Comparison of ENCODE assay signal across 10 mouse cellular contexts in the genomic region with DNA sequence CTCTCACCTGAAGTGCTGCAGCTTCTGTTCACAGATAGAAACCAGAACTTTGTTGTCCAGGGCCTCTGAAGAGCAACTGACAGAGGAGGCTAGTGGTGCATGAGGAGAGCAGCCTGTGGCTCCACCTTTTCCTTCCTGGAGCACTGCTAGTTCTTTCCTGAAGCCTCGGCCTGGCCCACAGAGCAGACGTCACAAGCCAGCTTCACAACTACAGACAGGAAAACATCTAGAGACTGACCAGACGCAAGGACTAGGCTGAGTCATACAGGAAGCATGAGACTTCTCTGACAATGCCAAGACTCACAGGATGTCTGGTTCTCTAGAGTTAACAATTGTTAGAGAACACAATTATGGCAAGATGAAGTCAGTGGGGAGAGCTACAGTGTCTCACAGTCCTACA. TPM values are rescaled to one million over a fixed set of nuclear protein-coding genes. Genes with fewer than 3 reads are reported as not detected.
DNase-seq lines count a peak whose midpoint lies in the region; ATAC-seq lines count a peak whose summit lies in the region.
"Had no signal": no experiment of that assay in that cellular context is flagged by ENCODE, and none has a peak within 500 bp of the region (broad histone marks: within the 10 kb centered on the region; RNA-seq: fewer than 3 reads in every experiment).

A gene (minus strand): TSS at position 120 of the 400 bp plus-strand sequence.

- no peak within 1 kb of the TSS for H3K4me2 ChIP-seq in midbrain, embryonic 13.5 days (replicated peaks)
- H3K4me2 ChIP-seq: hindbrain, embryonic 15.5 days had no signal

- H3K36me3 ChIP-seq in midbrain, embryonic 13.5 days, result no peaks in the 10 kb centered on the region
- H3K36me3 ChIP-seq: G1E; hindbrain, embryonic 15.5 days had no signal

- WGBS in midbrain, embryonic 13.5 days, result 93% methylated on average over 3 of the region's 3 CpGs

- no peak within 1 kb of the TSS for H3K4me3 ChIP-seq in midbrain, embryonic 13.5 days (replicated peaks)
- H3K4me3 ChIP-seq: hindbrain, embryonic 15.5 days had no signal

- H3K9me3 ChIP-seq in midbrain, embryonic 13.5 days, result peaks cover 7% of the 10 kb centered on the region
- H3K9me3 ChIP-seq: hindbrain, embryonic 15.5 days had no signal

- H3K27me3 ChIP-seq in midbrain, embryonic 13.5 days, result no peaks in the 10 kb centered on the region
- H3K27me3 ChIP-seq: hindbrain, embryonic 15.5 days had no signal

- peak; percentile 1 to 2 for DNase-seq in layer of hippocampus, adult 8-10 months (ENCODE audit: low spot score in 2 of 2)
- no peak for DNase-seq in layer of hippocampus, postnatal 36 days
- DNase-seq in kidney, adult 9 months, result peak; percentile 72
- DNase-seq in lung, postnatal 10 days, result peak; percentile 77
- DNase-seq in right cerebral cortex, postnatal 4 days, result no peak

- H3K9ac ChIP-seq in midbrain, embryonic 13.5 days (replicated peaks), result no peak within 1 kb of the TSS
- H3K9ac ChIP-seq: hindbrain, embryonic 15.5 days had no signal

- H3K4me1 ChIP-seq in midbrain, embryonic 13.5 days (replicated peaks), result no peaks in the 10 kb centered on the region
- H3K4me1 ChIP-seq: hindbrain, embryonic 15.5 days had no signal

- H3K27ac ChIP-seq in midbrain, embryonic 13.5 days, result no peak within 1 kb of the TSS
- H3K27ac ChIP-seq: hindbrain, embryonic 15.5 days had no signal

- peak; percentile 99 for ATAC-seq in activated CD4-positive, CD25-positive, alpha-beta regulatory T cell, adult 4 months
- peak; percentile 97 for ATAC-seq in granulocyte monocyte progenitor cell, adult 5-6 weeks (replicated peaks; ENCODE audit: poor library complexity, severe bottlenecking)
- no peak for ATAC-seq in midbrain, embryonic 13.5 days

RNA-seq across cellular contexts. Expression of the gene that starts here (rescaled TPM):
- 1 to 10 TPM in 3 of 4 experiments, not detected in 1; 1.4 to 3.0 (median 2.1) TPM for total RNA-seq in layer of hippocampus, adult 8-10 months (2022)
- total RNA-seq in layer of hippocampus, postnatal 36 days (2021), result 1 to 10 TPM; 1.1 to 3.7 TPM
- 10 to 100 TPM in 1 of 2 experiments, 1 to 10 TPM in 1; 6.0 to 10.1 TPM for polyA plus RNA-seq in activated CD4-positive, CD25-positive, alpha-beta regulatory T cell, adult 4 months (2017; shearing (Covaris generic))
- total RNA-seq in granulocyte monocyte progenitor cell, adult 5-6 weeks (2014; fragmentation: Nextera tagmentation), result 5.3 TPM in 1 of 2 replicates, not detected in the other
- total RNA-seq in granulocyte monocyte progenitor cell, adult 5-6 weeks (2017), result 5.5 and 9.2 TPM in 2 replicates
- polyA plus RNA-seq in midbrain, embryonic 13.5 days (2015; fragmentation: Nextera tagmentation; extraction: Ambion mirVana), result 0.24 and 1.7 TPM in 2 replicates
- polyA plus RNA-seq: G1E had no signal

Comparison
In these comparisons a context has a peak if more than half of its experiments do, and no peak if none do; other contexts are left out.
1. DNase-seq: peak in layer of hippocampus, adult 8-10 months (2 of 2), kidney, adult 9 months (single experiment) and lung, postnatal 10 days (single experiment); none in layer of hippocampus, postnatal 36 days (0 of 2) and right cerebral cortex, postnatal 4 days (single experiment).